Mouse (Mus musculus) lung, postnatal 0 days (tissue): ENCODE results near the gene Epb41l2.

Experiments
- CTCF ChIP-seq: IDR thresholded peaks from 2 replicates; pipeline ENCODE4 v1.5.1; 2016; ENCODE audit warnings: antibody characterized with exemption, mild to moderate bottlenecking
- EP300 ChIP-seq: IDR thresholded peaks from 2 replicates; pipeline ENCODE4 v1.6.1; 2016; ENCODE audit warnings: antibody characterized with exemption, mild to moderate bottlenecking, control low read depth

DNA sequence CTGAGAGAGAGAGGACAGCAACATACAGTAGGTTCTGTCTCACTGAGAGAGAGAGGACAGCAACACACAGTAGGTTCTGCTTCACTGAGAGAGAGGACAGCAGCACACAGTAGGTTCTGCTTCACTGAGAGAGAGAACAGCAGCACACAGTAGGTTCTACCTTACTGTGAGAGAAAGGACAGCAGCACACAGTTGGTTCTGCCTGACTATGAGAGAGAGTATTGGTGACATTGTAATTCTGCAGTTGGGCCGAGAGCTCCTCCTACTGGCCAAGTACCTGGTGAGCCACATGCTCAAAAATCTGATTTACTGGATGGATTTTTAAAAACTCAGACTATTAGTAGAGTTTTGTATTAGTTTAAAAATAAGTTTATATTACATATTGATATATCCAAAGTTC, 128.9 kb downstream of the Epb41l2 start:
- peak; percentile 88 for TF ChIP-seq CTCF
- no peak for TF ChIP-seq EP300
